Mouse (Mus musculus) induced T-regulatory cell, adult 2 months (primary cell): ENCODE measurements around the gene Mthfsd.
A peak's percentile ranks its signal among the peaks of the same experiment; 100 is the strongest.

ENCODE experiments used
- DNase-seq: peaks from one replicate; pipeline ENCODE4 v3.0.0-alpha.2; 2012; ENCODE audit warnings: low read depth

Gene Mthfsd

GRCm38 (mm10) chr8:121121704-121122103, 13.5 kb upstream of the Mthfsd start:
- DNase-seq: no peak

- DNase-seq: peak; percentile 44
These were observed 12.5 kb upstream of the Mthfsd start for GRCm38 (mm10) chr8:121120456-121121419.

- DNase-seq: no peak
These were observed 11.7 kb upstream of the Mthfsd start for GRCm38 (mm10) chr8:121119635-121120455.

- DNase-seq: no peak
These were observed 10.6 kb upstream of the Mthfsd start for GRCm38 (mm10) chr8:121118634-121119420.

GRCm38 (mm10) chr8:121117906-121118305, 9.7 kb upstream of the Mthfsd start:
- DNase-seq: no peak

GRCm38 (mm10) chr8:121117186-121117651, 9.0 kb upstream of the Mthfsd start:
- DNase-seq: no peak

- peak; percentile 44 for DNase-seq
These were observed 8.5 kb upstream of the Mthfsd start for GRCm38 (mm10) chr8:121116591-121117185.

- peak; percentile 86 for DNase-seq
These were observed 7.8 kb upstream of the Mthfsd start, which contains the start of gene Foxc2 for GRCm38 (mm10) chr8:121115948-121116347. TSS of gene Foxc2 (plus strand) at chr8:121116171.

GRCm38 (mm10) chr8:121115136-121115535, 6.9 kb upstream of the Mthfsd start:
- DNase-seq: no peak

GRCm38 (mm10) chr8:121113261-121113660, 5.1 kb upstream of the Mthfsd start:
- peak; percentile 98 for DNase-seq

- DNase-seq: no peak
These were observed 3.1 kb upstream of the Mthfsd start for GRCm38 (mm10) chr8:121111145-121111907.

GRCm38 (mm10) chr8:121108657-121109056, 465 bp upstream of the Mthfsd start:
- no peak for DNase-seq

GRCm38 (mm10) chr8:121104049-121104818, 4.0 kb downstream of the Mthfsd start:
- peak; percentile 86 for DNase-seq

- DNase-seq: no peak
These were observed 14.7 kb downstream of the Mthfsd start for GRCm38 (mm10) chr8:121093496-121093895.

- DNase-seq: peak; percentile 86
These were observed 15.6 kb downstream of the Mthfsd start for GRCm38 (mm10) chr8:121092627-121093026.

- no peak for DNase-seq
These were observed 16.1 kb downstream of the Mthfsd start for GRCm38 (mm10) chr8:121092141-121092540.

GRCm38 (mm10) chr8:121090716-121091115, 17.5 kb downstream of the Mthfsd start:
- DNase-seq: no peak

GRCm38 (mm10) chr8:121089631-121090380, 18.4 kb downstream of the Mthfsd start:
- no peak for DNase-seq
